Mouse (Mus musculus): ENCODE results near the gene Smndc1. TPM values are rescaled to one million over a fixed set of nuclear protein-coding genes. Genes with fewer than 3 reads are reported as not detected.
A peak's percentile ranks its signal among the peaks of the same experiment; 100 is the strongest.

Smndc1 gene
- polyA plus RNA-seq, 1 experiment from 2014 or later, result 54.2 TPM

DNA sequence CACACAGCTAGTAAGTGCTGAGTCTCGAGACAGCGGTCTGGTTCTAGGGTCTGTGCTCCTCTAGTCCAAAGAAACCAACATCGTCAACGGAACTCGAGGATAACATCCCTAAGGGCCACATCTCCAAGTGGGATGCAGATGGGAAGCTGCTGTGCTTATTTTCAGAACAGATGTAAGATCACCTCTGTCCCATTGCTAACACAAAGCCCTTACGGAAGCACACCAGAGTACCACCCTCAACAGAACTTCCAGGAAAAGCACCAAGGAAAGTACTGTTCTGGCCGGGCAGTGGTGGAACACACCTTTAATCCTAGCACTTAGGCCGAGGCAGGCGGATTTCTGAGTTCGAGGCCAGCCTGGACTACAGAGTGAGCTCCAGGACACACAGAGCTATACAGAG is 12.0 kb downstream of the Smndc1 start:
- no peak overlapping the region for H3K4me3 ChIP-seq (ENCODE audit: low read depth, low read length)
- DNase-seq (ENCODE audit: low spot score) (no peak), ATAC-seq (replicated peaks; ENCODE audit: low FRiP score) (0 out of 2 replicates have a peak, but pooled peaks have one; percentile 20)
- no peaks in the 10 kb centered on the region for H3K27me3 ChIP-seq (replicated peaks; ENCODE audit: control insufficient read depth, insufficient read depth, low read length)
- H3K9ac ChIP-seq (ENCODE audit: low read depth, low read length), result no peak overlapping the region
- H3K27ac ChIP-seq (ENCODE audit: low read depth, low read length), result no peak overlapping the region
- 93% methylated on average over 10 of the region's 10 CpGs for WGBS
- peaks cover 31% of the 10 kb centered on the region for H3K36me3 ChIP-seq (ENCODE audit: control insufficient read depth, insufficient read depth, low read length)
- H3K4me1 ChIP-seq (replicated peaks; ENCODE audit: control insufficient read depth, insufficient read depth, low read length), result no peaks in the 10 kb centered on the region
- H3K9me3 ChIP-seq (ENCODE audit: control insufficient read depth, low read length), result no peaks in the 10 kb centered on the region
- no peak overlapping the region for H3K4me2 ChIP-seq

DNA sequence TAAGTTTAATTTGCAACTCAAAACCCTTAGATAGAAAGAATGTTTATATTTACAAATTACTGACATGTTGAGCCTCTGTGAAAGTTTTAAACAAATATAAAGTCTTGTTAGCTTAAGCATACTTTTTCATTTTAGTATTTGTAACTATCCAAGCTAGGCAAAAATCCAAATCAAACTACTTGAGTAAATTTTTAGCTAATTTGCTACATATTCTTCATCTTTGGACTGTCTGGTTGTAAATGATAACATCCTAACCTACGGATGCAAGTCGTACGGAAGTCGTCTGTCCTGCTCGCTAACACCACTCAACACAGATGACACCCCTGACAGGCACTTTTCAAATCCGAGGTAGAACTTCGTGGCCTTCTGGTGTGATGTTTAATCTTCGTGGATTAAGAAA is 12.7 kb downstream of the Smndc1 start:
- H3K4me2 ChIP-seq, result no peak overlapping the region
- no peaks in the 10 kb centered on the region for H3K9me3 ChIP-seq (ENCODE audit: control insufficient read depth, low read length)
- no peaks in the 10 kb centered on the region for H3K27me3 ChIP-seq (replicated peaks; ENCODE audit: control insufficient read depth, insufficient read depth, low read length)
- no peaks in the 10 kb centered on the region for H3K4me1 ChIP-seq (replicated peaks; ENCODE audit: control insufficient read depth, insufficient read depth, low read length)
- WGBS, result 77% methylated on average over 8 of the region's 8 CpGs
- no peak overlapping the region for H3K27ac ChIP-seq (ENCODE audit: low read depth, low read length)
- peaks cover 25% of the 10 kb centered on the region for H3K36me3 ChIP-seq (ENCODE audit: control insufficient read depth, insufficient read depth, low read length)
- DNase-seq (ENCODE audit: low spot score) (no peak), ATAC-seq (replicated peaks; ENCODE audit: low FRiP score) (no peak)
- H3K4me3 ChIP-seq (ENCODE audit: low read depth, low read length), result no peak overlapping the region
- H3K9ac ChIP-seq (ENCODE audit: low read depth, low read length), result no peak overlapping the region

DNA sequence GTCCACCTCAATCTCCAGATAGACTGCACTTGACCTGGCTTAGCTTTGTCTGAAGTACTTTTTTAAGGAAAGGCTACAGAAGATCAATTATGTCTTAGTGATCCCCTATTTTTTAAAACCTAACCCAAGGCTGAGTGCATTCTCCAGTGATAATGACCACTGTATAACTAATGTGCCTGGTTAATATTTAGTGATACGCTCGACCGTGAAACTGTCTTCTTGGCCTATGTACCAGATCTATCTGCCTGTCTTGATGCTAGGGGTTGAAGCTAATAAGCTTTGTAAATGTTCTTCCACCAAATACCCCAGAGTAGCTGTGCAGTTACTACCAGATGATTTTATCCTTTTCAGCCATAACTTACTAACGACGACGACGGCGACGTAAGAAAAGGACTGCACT is 14.6 kb downstream of the Smndc1 start:
- H3K36me3 ChIP-seq (ENCODE audit: control insufficient read depth, insufficient read depth, low read length), result peaks cover 23% of the 10 kb centered on the region
- no peak for ATAC-seq (replicated peaks; ENCODE audit: low FRiP score)

GRCm38 (mm10) chr19:53375299-53375698 is 15.1 kb downstream of the Smndc1 start:
- 92% methylated on average over 6 of the region's 6 CpGs for WGBS
- ATAC-seq (replicated peaks; ENCODE audit: low FRiP score), result no peak
- H3K4me2 ChIP-seq, result no peak overlapping the region
- H3K36me3 ChIP-seq (ENCODE audit: control insufficient read depth, insufficient read depth, low read length), result peaks cover 19% of the 10 kb centered on the region
- H3K9ac ChIP-seq (ENCODE audit: low read depth, low read length), result no peak overlapping the region
- H3K9me3 ChIP-seq (ENCODE audit: control insufficient read depth, low read length), result no peaks in the 10 kb centered on the region
- no peaks in the 10 kb centered on the region for H3K27me3 ChIP-seq (replicated peaks; ENCODE audit: control insufficient read depth, insufficient read depth, low read length)
- no peak overlapping the region for H3K27ac ChIP-seq (ENCODE audit: low read depth, low read length)
- DNase-seq (ENCODE audit: low spot score), result no peak
- no peak overlapping the region for H3K4me3 ChIP-seq (ENCODE audit: low read depth, low read length)
- no peaks in the 10 kb centered on the region for H3K4me1 ChIP-seq (replicated peaks; ENCODE audit: control insufficient read depth, insufficient read depth, low read length)

More for the DNA sequence above, 14.6 kb downstream of the Smndc1 start:
- 96% methylated on average over 9 of the region's 9 CpGs for WGBS
- no peak overlapping the region for H3K4me3 ChIP-seq (ENCODE audit: low read depth, low read length)
- no peak overlapping the region for H3K9ac ChIP-seq (ENCODE audit: low read depth, low read length)
- H3K4me1 ChIP-seq (replicated peaks; ENCODE audit: control insufficient read depth, insufficient read depth, low read length), result no peaks in the 10 kb centered on the region
- no peak overlapping the region for H3K4me2 ChIP-seq
- H3K9me3 ChIP-seq (ENCODE audit: control insufficient read depth, low read length), result no peaks in the 10 kb centered on the region
- H3K27ac ChIP-seq (ENCODE audit: low read depth, low read length), result no peak overlapping the region
- DNase-seq (ENCODE audit: low spot score), result no peak
- no peaks in the 10 kb centered on the region for H3K27me3 ChIP-seq (replicated peaks; ENCODE audit: control insufficient read depth, insufficient read depth, low read length)

DNA sequence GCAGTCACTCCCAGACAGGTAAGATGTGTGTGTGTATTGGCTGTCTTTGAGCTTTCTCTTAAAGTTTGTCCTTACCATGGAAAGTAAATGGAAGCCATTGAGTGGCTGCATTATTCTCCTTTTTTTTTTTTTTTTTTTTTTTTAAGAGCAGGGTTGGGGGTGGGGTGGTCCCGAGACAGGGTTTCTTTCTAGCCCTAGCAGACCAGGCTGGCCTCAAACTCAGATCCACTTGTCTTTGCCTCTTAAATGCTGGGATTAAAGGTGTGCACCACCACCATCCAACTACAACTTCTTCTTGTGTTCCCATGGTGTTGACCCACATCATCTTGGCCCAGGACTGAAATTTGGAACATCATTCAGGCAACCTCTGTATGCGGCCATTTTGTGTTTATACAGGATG is 16.8 kb downstream of the Smndc1 start:
- ATAC-seq (replicated peaks; ENCODE audit: low FRiP score) (no peak), DNase-seq (ENCODE audit: low spot score) (no peak)
- Histone ChIP-seq H3K9ac (ENCODE audit: low read depth, low read length) (no peak overlapping the region), H3K36me3 (ENCODE audit: control insufficient read depth, insufficient read depth, low read length) (peaks cover 15% of the 10 kb centered on the region), H3K4me3 (ENCODE audit: low read depth, low read length) (no peak overlapping the region), H3K27me3 (replicated peaks; ENCODE audit: control insufficient read depth, insufficient read depth, low read length) (no peaks in the 10 kb centered on the region), H3K4me2 (no peak overlapping the region), H3K4me1 (replicated peaks; ENCODE audit: control insufficient read depth, insufficient read depth, low read length) (no peaks in the 10 kb centered on the region), H3K9me3 (ENCODE audit: control insufficient read depth, low read length) (no peaks in the 10 kb centered on the region), H3K27ac (ENCODE audit: low read depth, low read length) (no peak overlapping the region)
- 88% methylated on average over 2 of the region's 2 CpGs for WGBS

GRCm38 (mm10) chr19:53371666-53372065 is 18.7 kb downstream of the Smndc1 start, which contains the start of gene Gm10197:
TSS of gene Gm10197 (minus strand) at chr19:53371766.
- no peak within 1 kb of the TSS for H3K4me2 ChIP-seq
- H3K27ac ChIP-seq (ENCODE audit: low read depth, low read length), result no peak within 1 kb of the TSS
- H3K36me3 ChIP-seq (ENCODE audit: control insufficient read depth, insufficient read depth, low read length), result peaks cover 14% of the 10 kb centered on the region; the same call in 1 of the 2 replicates
- no peaks in the 10 kb centered on the region for H3K27me3 ChIP-seq (replicated peaks; ENCODE audit: control insufficient read depth, insufficient read depth, low read length)
- no peaks in the 10 kb centered on the region for H3K9me3 ChIP-seq (ENCODE audit: control insufficient read depth, low read length)
- no peaks in the 10 kb centered on the region for H3K4me1 ChIP-seq (replicated peaks; ENCODE audit: control insufficient read depth, insufficient read depth, low read length)
- WGBS, result 91% methylated on average over 13 of the region's 13 CpGs
- DNase-seq (ENCODE audit: low spot score) (no peak), ATAC-seq (replicated peaks; ENCODE audit: low FRiP score) (no peak)
- H3K9ac ChIP-seq (ENCODE audit: low read depth, low read length), result no peak within 1 kb of the TSS
- no peak within 1 kb of the TSS for H3K4me3 ChIP-seq (ENCODE audit: low read depth, low read length)

GRCm38 (mm10) chr19:53370233-53370632 is 20.1 kb downstream of the Smndc1 start:
- H3K27me3 ChIP-seq (replicated peaks; ENCODE audit: control insufficient read depth, insufficient read depth, low read length), result no peaks in the 10 kb centered on the region
- H3K4me3 ChIP-seq (ENCODE audit: low read depth, low read length), result no peak overlapping the region
- no peak overlapping the region for H3K4me2 ChIP-seq
- no peaks in the 10 kb centered on the region for H3K9me3 ChIP-seq (ENCODE audit: control insufficient read depth, low read length)
- 0 out of 2 replicates have a peak, but pooled peaks cover 4% of the 10 kb centered on the region for H3K4me1 ChIP-seq (replicated peaks; ENCODE audit: control insufficient read depth, insufficient read depth, low read length)
- no peak for ATAC-seq (replicated peaks; ENCODE audit: low FRiP score)
- no peak overlapping the region for H3K27ac ChIP-seq (ENCODE audit: low read depth, low read length)
- WGBS, result 75% methylated on average over 15 of the region's 15 CpGs
- H3K36me3 ChIP-seq (ENCODE audit: control insufficient read depth, insufficient read depth, low read length), result peaks cover 12% of the 10 kb centered on the region; the same call in 1 of the 2 replicates
- no peak for DNase-seq (ENCODE audit: low spot score)
- no peak overlapping the region for H3K9ac ChIP-seq (ENCODE audit: low read depth, low read length)

DNA sequence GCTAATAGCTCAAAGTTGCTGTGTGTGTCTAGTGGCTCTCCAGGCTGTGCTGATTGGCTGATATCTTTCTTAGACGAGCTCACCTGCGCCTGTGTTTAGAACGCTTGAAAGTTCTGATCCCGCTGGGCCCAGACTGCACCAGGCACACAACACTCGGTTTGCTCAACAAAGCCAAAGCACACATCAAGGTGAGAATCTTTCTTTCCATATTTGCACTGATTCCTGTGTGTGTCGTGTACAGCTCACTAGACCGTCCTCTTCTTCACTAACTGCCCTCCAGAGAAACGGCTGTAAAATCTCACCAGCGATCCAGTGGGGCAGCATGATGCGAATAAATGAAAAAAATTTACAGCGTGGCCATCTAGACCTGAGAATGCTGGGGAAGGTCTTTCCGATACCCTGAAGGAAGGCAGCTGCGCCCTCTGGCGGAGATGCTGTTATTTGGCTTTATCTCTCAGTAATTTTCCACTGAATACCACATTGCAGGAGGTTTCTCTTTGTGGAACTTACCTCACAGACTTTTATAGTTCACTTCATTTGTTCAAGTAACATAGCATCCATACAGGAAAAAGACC is 20.8 kb downstream of the Smndc1 start:
- Histone ChIP-seq H3K9ac (ENCODE audit: low read depth, low read length) (no peak overlapping the region), H3K27ac (ENCODE audit: low read depth, low read length) (no peak overlapping the region)
- WGBS, result 31% methylated on average over 14 of the region's 14 CpGs

DNA sequence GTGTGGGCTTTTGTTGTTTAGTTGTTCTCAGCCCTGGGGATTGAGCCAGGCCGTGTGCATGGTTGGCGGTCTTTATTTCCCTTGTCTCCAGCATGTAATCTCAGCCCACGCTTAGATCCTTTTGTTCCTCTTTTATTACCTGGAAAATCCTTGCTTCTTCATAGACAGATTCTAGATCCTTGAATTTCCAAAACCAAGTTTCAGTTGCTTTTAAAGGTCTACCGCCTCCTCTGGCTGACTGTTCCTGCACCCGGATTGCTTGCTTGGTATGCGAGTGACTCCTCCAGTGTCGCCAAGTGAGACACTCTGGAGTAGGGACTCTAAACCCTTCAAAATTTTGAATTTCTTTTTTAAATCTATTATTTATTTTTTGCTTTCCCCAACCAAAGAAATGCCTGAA is 23.5 kb downstream of the Smndc1 start:
- Histone ChIP-seq H3K9me3 (ENCODE audit: control insufficient read depth, low read length) (no peaks in the 10 kb centered on the region), H3K4me3 (ENCODE audit: low read depth, low read length) (no peak overlapping the region), H3K4me2 (no peak overlapping the region), H3K9ac (ENCODE audit: low read depth, low read length) (no peak overlapping the region), H3K27ac (ENCODE audit: low read depth, low read length) (no peak overlapping the region), H3K36me3 (ENCODE audit: control insufficient read depth, insufficient read depth, low read length) (peaks cover 6% of the 10 kb centered on the region; the same call in 1 of the 2 replicates), H3K4me1 (replicated peaks; ENCODE audit: control insufficient read depth, insufficient read depth, low read length) (0 out of 2 replicates have a peak, but pooled peaks cover 6% of the 10 kb centered on the region), H3K27me3 (replicated peaks; ENCODE audit: control insufficient read depth, insufficient read depth, low read length) (no peaks in the 10 kb centered on the region)
- no peak for DNase-seq (ENCODE audit: low spot score)
- no peak for ATAC-seq (replicated peaks; ENCODE audit: low FRiP score)
- WGBS, result 83% methylated on average over 7 of the region's 7 CpGs

More for the DNA sequence above, 20.8 kb downstream of the Smndc1 start:
- Histone ChIP-seq H3K9me3 (ENCODE audit: control insufficient read depth, low read length) (no peaks in the 10 kb centered on the region), H3K4me1 (replicated peaks; ENCODE audit: control insufficient read depth, insufficient read depth, low read length) (0 out of 2 replicates have a peak, but pooled peaks cover 6% of the 10 kb centered on the region), H3K27me3 (replicated peaks; ENCODE audit: control insufficient read depth, insufficient read depth, low read length) (no peaks in the 10 kb centered on the region), H3K4me2 (no peak overlapping the region), H3K4me3 (ENCODE audit: low read depth, low read length) (no peak overlapping the region), H3K36me3 (ENCODE audit: control insufficient read depth, insufficient read depth, low read length) (peaks cover 10% of the 10 kb centered on the region; the same call in 1 of the 2 replicates)
- DNase-seq (ENCODE audit: low spot score) (peak; percentile 61), ATAC-seq (replicated peaks; ENCODE audit: low FRiP score) (no peak; the same call in 1 of the 2 replicates)

All from liver, embryonic 11.5 days (tissue).